Mouse (Mus musculus): ENCODE measurements around the gene A430078G23Rik.
"Not testable (repeated sequence)": the region's sequence is repeated elsewhere in the genome, so short reads cannot be mapped to it uniquely, and the experiment has no call there.

- TF ChIP-seq CTCF (IDR thresholded peaks at IDR 0.05; ENCODE audit: low read depth); EP300 (optimal IDR thresholded peaks at IDR 0.05): not testable (repeated sequence)
Measured at GRCm38 (mm10) chr8:3337525-3337824, 15.7 kb upstream of the A430078G23Rik start.

Data from stomach, postnatal 0 days (tissue).